Mouse (Mus musculus) megakaryocyte, embryonic 14.5 days (primary cell): ENCODE data around the gene Elmod2. TPM values are rescaled to one million over a fixed set of nuclear protein-coding genes. Genes with fewer than 3 reads are reported as not detected.

Source experiments
- H3K27me3 ChIP-seq: replicated peaks from 2 replicates; pipeline ENCODE3; 2012; ENCODE audit warnings: inconsistent platforms
- H3K36me3 ChIP-seq: replicated peaks from 2 replicates; pipeline ENCODE3; 2012; ENCODE audit warnings: low read length, inconsistent platforms, mixed read lengths
- H3K4me1 ChIP-seq: 2 replicates; pipeline ENCODE4 v1.6.1; 2012; ENCODE audit warnings: inconsistent platforms
- H3K4me3 ChIP-seq: replicated peaks from 2 replicates; pipeline ENCODE3; 2012; ENCODE audit warnings: moderate library complexity, mild to moderate bottlenecking, inconsistent platforms
- H3K9me3 ChIP-seq: 2 replicates; pipeline ENCODE4 v1.6.1; 2012; ENCODE audit warnings: inconsistent platforms
- FLI1 ChIP-seq: IDR thresholded peaks from 2 replicates; pipeline ENCODE4 v1.6.1; 2012; ENCODE audit warnings: low read length, inconsistent platforms, mixed read lengths
- GATA1 ChIP-seq: IDR thresholded peaks from 3 replicates; pipeline ENCODE4 v1.6.1; 2012; ENCODE audit warnings: mixed read lengths, low read length, inconsistent platforms, borderline replicate concordance
- polyA plus RNA-seq: library from polyadenylated mRNA; stranded (reverse); fragments of >175 nt; gene quantifications from 2 replicates; pipeline ENCODE4 v1.2.3, GENCODE M21; 2012; ENCODE audit warnings: low replicate concordance; ENCODE audit not compliant: insufficient read depth

The Elmod2 gene
- polyA plus RNA-seq, 1 experiment = 0.29 TPM

DNA sequence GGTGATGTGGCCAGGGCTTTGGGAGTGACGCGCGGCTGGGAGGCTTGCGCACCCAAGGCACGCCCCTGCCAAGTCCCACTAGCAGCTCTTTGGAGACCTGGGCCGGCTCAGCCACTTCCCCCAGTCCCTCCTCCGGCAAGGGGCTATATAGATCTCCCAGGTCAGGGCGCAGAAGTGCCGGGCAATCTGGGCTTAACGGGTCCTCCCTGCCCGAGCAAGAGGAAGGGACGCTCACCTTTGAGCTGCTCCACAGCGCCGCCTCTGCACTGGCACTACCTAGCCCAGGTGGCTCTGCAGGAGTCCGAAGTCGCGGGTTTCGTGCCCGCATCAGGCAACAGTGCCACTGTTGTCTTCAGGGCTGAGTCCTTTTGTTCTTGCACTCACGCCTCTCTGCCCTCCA, 42.1 kb downstream of the Elmod2 start, which contains the start of gene Ucp1:
Ucp1 (plus strand) TSS at position 177 of the 400 bp plus-strand sequence.
- H3K9me3 ChIP-seq = 0 out of 2 replicates have a peak, but pooled peaks cover 7% of the 10 kb centered on the region
- H3K4me3 ChIP-seq = no peak within 1 kb of the TSS
- no peaks in the 10 kb centered on the region for H3K36me3 ChIP-seq
- TF ChIP-seq FLI1 (no peak), GATA1 (no peak)
- peaks cover 58% of the 10 kb centered on the region for H3K27me3 ChIP-seq
- H3K4me1 ChIP-seq = 0 out of 2 replicates have a peak, but pooled peaks cover 4% of the 10 kb centered on the region

DNA sequence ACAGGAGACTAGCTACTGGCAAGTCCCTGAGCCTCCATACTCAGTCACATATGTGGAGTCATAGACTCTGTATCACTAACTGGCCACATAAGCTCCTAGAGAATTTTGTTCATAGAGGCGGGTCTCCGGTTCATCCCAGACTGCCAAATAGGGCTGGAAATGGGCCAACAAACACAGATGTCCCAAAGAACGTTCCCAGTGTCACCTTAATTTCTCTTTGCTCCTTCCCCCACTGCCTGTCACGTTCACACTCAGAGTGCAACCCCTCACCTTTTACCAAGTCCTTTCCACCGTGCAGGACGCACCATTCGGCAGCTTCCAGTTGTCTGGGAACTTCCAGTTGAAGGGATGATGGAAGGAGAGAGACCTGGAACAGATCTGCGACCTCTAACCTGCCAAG, 46.9 kb downstream of the Elmod2 start:
- H3K4me1 ChIP-seq = 0 out of 2 replicates have a peak, but pooled peaks cover 4% of the 10 kb centered on the region
- H3K27me3 ChIP-seq = peaks cover 40% of the 10 kb centered on the region
- 0 out of 2 replicates have a peak, but pooled peaks cover 4% of the 10 kb centered on the region for H3K9me3 ChIP-seq
- TF ChIP-seq FLI1 = no peak
- TF ChIP-seq GATA1 = no peak
- H3K36me3 ChIP-seq = no peaks in the 10 kb centered on the region
- H3K4me3 ChIP-seq = no peak overlapping the region

DNA sequence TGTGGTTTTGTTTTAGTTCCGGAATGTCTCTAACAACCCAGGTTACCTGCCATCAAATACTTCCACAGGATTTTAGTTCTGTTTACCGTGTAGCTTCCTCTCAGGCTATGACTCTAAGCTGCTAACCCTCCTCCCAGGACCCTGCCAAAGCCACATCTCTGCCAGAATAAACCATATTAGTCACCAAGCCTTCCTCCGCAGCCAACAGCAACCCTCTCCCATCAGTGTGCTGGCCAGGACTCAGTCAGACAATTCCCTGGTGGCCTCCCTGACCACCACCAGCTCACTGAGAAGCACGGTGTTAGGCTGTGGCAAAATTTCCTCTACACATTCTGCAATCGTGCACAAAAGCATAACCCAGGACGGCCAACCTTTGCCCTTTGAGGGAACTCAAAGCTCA, 53.9 kb downstream of the Elmod2 start:
- Histone ChIP-seq H3K27me3 (peaks cover 3% of the 10 kb centered on the region), H3K4me1 (peaks cover 3% of the 10 kb centered on the region; the same call in 1 of the 2 replicates), H3K36me3 (no peaks in the 10 kb centered on the region), H3K4me3 (no peak overlapping the region), H3K9me3 (peaks cover 3% of the 10 kb centered on the region; the same call in 1 of the 2 replicates)
- TF ChIP-seq FLI1 (no peak), GATA1 (no peak)

DNA sequence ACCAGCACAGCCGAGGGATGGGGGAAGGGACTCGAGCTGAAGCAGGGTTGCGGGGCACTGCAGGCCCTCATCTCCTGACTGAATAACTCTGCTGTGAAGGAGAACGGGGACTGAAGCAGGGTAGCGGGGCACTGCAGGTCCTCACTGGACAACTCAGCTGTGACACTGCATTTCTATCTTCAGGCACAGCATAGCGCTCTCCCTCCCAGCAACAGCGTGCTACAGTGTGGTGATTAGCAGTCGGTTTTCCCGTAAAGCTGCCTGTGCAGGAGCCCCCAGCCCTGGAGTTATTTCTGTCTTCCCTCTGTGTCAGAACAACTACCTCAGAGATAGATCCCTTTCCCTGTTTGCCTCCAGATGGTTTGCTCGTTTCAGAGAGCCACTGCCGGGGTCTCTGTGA, 57.8 kb downstream of the Elmod2 start:
- H3K9me3 ChIP-seq = peaks cover 3% of the 10 kb centered on the region; the same call in 1 of the 2 replicates
- H3K27me3 ChIP-seq = peaks cover 12% of the 10 kb centered on the region
- peak overlapping the region; percentile 29 for H3K4me3 ChIP-seq
- peaks cover 3% of the 10 kb centered on the region; the same call in 1 of the 2 replicates for H3K4me1 ChIP-seq
- TF ChIP-seq GATA1 (no peak), FLI1 (no peak)
- no peaks in the 10 kb centered on the region for H3K36me3 ChIP-seq

DNA sequence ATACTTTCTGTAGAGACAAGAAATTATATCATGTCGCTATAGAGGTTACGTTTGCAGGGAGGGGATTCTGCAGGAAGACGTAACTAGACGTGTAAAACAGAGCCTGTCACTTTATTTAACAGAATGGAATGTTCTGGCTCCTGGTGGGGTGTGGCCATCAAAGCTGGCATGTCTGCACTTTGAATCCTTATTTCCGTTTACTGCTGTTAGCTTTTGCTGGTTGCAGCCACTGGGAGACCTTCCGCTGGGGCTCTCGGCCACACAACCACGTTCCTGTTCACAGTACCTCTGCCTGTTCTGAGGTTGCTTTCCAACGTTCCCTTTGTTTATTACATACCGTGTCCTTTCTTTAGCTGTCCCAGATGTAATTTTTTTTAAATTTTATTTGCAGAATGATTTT, 59.8 kb downstream of the Elmod2 start:
- Histone ChIP-seq H3K9me3 (no peaks in the 10 kb centered on the region), H3K36me3 (no peaks in the 10 kb centered on the region), H3K4me1 (peaks cover 3% of the 10 kb centered on the region; the same call in 1 of the 2 replicates), H3K4me3 (no peak overlapping the region), H3K27me3 (peaks cover 12% of the 10 kb centered on the region)
- TF ChIP-seq GATA1 = no peak
- TF ChIP-seq FLI1 = no peak

DNA sequence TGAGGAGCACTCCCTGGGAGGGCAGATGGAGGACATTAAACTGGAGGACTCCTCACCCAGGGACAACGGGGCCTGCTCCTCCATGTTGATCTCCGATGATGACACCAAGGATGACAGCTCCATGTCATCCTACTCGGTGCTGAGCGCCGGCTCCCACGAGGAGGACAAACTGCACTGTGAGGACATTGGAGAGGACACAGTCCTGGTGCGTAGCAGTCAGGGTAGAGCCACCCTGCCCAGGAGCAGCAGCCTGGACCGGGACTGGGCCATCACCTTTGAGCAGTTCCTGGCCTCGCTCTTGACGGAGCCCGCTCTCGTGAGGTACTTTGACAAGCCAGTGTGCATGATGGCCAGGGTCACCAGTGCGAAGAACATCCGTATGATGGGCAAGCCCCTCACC, 61.1 kb downstream of the Elmod2 start:
- Histone ChIP-seq H3K27me3 (peaks cover 14% of the 10 kb centered on the region), H3K4me3 (peak overlapping the region; percentile 46), H3K4me1 (peaks cover 3% of the 10 kb centered on the region; the same call in 1 of the 2 replicates), H3K9me3 (no peaks in the 10 kb centered on the region), H3K36me3 (no peaks in the 10 kb centered on the region)
- TF ChIP-seq FLI1 (no peak), GATA1 (no peak)

Other genes with a start within 250 kb of the Elmod2 start
- gene Tbc1d9, start 167.1 kb downstream of the Elmod2 start, polyA plus RNA-seq = 0.45 TPM in 1 of 2 replicates, not detected in the other
- not detected in 2 replicates for gene Gm10645, start 166.3 kb downstream of the Elmod2 start, polyA plus RNA-seq
- gene Ucp1, start 42.1 kb downstream of the Elmod2 start, polyA plus RNA-seq = not detected in 2 replicates
- gene Mgat4d, start 16.0 kb upstream of the Elmod2 start, polyA plus RNA-seq = not detected in 2 replicates
- not detected in 2 replicates for gene Clgn, start 57.4 kb upstream of the Elmod2 start, polyA plus RNA-seq
- 2.9 TPM in 1 of 2 replicates, not detected in the other for gene Scoc, start 125.9 kb upstream of the Elmod2 start, polyA plus RNA-seq
- gene Olfr370, start 203.3 kb upstream of the Elmod2 start, polyA plus RNA-seq = not detected in 2 replicates
- gene Ndufb7, start 234.2 kb upstream of the Elmod2 start, polyA plus RNA-seq = 84.7 and 511 TPM in 2 replicates